Mouse (Mus musculus) kidney, postnatal 4 days (tissue): ENCODE results near the gene Slc44a2.
"Not testable (repeated sequence)": the region's sequence is repeated elsewhere in the genome, so short reads cannot be mapped to it uniquely, and the experiment has no call there.

Experiments
- DNase-seq, 2 experiments: peaks; one replicate each; pipeline ENCODE4 v3.0.0; 2021; ENCODE audit warnings: mixed read lengths in 2 of 2

Gene Slc44a2

DNA sequence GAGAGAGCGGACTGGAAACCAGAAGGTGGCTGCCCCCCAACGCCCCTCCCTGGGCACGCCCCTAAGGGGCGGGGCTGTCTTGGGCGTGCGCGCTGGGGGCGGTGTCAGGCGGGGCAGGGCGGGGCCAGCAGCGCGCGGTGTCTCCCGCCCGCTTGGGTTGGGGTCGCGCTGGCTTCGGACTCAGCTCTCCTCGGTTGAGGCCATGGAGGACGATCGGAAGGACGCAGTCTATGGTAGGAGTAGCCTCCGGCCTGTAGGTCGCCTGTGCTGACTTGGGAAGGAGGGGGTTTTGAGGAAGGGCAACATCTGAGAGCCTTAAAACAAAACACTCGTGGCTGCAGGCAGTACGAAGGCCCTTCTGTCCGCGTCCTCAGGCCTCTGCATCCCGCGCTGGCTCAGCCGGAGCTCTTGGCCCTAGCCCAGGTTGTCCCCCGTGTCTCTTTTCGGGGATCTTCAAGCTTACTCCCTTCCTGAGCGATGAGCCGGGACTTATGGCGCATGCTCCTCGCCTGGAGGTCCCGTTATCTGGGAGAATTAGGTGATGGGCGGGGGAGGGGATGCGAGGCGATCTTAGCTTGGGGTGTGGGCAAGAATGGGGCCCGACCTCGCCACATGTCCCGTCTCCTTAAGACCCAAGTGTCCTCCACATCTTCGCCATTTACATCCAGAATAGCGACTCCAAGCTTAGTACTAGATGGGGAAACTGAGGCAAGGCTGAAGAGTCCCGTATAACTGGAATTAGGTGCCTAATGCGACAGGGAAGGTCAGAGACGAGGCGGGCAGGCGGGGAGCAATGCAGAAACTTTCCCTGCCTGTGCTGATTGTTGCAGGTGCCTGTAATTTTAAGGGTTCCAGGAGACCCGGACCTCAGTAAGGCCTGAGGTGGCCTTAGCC, at the start of gene Slc44a2:
TSS of gene Slc44a2 (plus strand) at position 80 of the 894 bp plus-strand sequence.
- peak; percentile 89 to 93 for DNase-seq

DNA sequence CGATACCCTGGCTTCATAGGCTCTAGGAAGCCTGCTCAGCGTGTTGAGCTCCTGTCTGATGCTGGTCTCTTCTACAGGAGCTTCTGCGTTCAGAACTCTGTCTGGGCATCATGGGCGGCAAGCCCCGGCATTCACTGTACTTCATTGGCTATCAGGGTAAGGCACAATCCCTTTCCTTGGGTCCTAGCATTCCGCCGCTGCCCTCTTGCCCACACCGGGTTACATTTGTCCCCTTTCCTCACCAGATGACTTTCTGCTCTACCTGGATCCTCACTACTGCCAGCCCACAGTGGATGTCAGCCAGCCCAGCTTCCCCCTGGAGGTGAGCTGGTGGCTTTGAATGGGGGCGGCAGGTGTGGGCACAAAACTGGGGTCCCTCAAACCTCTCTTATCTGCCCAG, 48.1 kb upstream of the Slc44a2 start:
- DNase-seq: no peak

DNA sequence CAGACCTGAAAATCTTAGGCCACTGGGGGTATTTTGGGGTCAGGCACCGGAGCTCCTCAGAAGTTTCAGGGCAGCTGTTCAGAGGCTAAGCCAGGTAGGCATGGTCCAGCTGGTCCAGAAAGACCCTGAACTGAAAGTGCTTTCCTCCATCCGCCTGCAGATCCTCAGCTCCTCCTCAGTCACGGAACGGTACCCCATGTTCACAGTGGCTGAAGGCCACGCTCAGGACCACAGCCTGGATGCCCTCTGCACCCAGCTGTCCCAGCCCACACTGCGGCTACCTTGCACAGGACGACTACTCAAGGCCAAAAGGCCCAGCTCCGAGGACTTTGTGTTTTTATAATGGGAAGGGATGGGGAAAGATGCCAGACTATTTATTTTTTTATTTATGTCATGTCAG, 47.4 kb upstream of the Slc44a2 start:
- DNase-seq: no peak

GRCm38 (mm10) chr9:21273520-21274228, 46.8 kb upstream of the Slc44a2 start:
- DNase-seq: no peak

DNA sequence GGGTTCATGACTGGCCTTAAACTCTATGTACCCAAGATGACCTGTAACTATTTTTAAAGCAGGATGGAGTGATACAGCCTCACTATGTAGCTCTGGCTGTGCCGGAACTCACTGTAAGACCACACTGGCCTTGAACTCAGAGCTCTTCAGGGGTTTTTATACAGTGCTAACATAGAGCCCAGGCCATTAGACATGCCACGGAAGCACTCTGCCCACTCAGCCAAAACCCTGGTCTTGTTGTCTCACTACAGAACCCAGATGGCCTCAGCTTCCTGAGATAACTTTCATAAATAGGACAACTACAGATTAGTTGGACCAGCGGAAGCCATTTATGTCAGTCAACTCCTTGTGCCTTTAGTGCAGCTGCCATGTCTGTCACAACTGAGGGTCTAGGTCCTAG, 46.2 kb upstream of the Slc44a2 start:
- DNase-seq: no peak

- no peak for DNase-seq
These were observed 45.3 kb upstream of the Slc44a2 start for GRCm38 (mm10) chr9:21275013-21275710.

DNA sequence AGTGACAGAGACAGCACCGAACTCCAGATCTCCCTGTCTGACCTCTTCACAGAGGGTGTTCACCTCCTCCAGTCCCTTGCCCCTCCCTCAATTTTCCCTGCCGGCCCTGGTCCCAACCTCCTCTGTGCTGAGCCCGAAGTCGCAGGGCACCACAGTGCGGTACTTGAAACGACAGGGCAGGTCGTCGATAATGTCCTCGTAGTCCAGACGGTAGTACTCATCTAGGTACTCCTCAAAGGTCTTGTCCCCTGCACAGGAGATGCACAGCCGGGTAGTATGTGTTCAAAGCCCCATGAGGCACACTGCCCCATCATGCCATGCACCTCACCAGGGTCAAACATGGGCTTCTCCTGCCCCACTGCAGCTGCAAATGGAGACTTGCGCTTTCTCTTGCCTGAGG, 44.8 kb upstream of the Slc44a2 start:
- DNase-seq: no peak

DNA sequence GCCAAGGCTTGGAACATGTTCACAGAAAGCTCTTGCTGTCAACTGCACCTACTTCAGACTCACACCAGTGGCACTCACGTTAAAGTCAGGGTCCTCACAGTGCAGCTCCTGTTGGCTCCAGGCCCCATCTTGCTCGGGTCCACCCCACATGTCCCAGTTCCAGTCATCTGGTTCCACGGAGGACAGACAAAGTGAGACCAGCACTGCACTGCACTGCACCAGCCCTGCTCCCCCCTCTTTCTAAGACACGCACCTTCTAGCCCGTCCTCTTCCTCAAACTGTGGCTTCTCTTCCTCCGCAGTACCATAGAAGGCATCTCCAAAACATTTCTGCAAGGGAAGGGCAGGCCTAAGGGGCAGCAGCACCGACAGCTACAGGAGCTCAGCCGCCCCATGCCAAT, 44.2 kb upstream of the Slc44a2 start:
- DNase-seq: no peak

GRCm38 (mm10) chr9:21277776-21278175, 42.7 kb upstream of the Slc44a2 start:
- no peak for DNase-seq

- DNase-seq: no peak
These were observed 36.9 kb upstream of the Slc44a2 start for GRCm38 (mm10) chr9:21283591-21283990.

GRCm38 (mm10) chr9:21283994-21284393, 36.5 kb upstream of the Slc44a2 start:
- peak in 1 of 2 experiments; percentile 24 for DNase-seq

GRCm38 (mm10) chr9:21286753-21287152, 33.7 kb upstream of the Slc44a2 start:
- DNase-seq: no peak

GRCm38 (mm10) chr9:21287571-21288402, 32.7 kb upstream of the Slc44a2 start, which contains the start of gene Kri1:
TSS of gene Kri1 (minus strand) at chr9:21287969.
- DNase-seq: peak; percentile 98

GRCm38 (mm10) chr9:21288404-21289336, 31.8 kb upstream of the Slc44a2 start:
- peak in 1 of 2 experiments; percentile 42 for DNase-seq

DNA sequence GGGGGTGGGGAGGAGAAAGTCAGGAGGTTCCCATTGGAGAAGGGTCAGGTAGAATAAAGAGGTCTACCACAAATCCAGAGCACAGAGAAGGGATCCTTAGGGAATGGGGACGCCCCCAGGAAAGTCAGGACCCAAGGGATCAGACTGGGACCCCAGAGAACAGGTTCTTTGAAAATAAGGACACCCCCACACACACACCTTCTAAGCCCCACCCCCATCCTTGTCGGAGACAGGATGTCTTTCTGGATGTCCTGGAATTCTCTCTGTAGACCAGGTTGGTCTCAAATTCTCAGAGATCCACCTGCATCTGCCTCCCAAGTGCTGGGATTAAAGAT, 31.2 kb upstream of the Slc44a2 start:
- no peak for DNase-seq

DNA sequence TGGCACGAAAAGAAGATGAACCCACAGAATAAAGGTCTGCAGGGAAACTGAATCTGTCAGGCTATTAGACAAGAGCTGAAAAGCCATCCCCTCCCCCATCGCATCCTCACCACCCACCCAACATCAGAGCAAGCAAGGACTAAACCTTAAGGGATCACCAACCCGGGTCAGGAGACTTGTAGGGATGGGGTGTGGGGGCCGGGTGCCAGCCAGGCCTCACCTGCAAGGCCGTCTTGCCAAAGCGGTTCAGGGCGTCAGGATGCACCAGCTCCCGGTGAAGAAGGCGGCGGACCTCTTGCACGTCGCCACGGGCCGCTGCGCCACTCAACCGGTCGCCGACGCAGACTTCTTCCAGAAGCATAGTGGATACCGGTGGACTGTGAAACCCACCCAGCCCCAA, 29.9 kb upstream of the Slc44a2 start:
- no peak for DNase-seq

- peak; percentile 100 for DNase-seq
These were observed 29.3 kb upstream of the Slc44a2 start, which contains the start of gene Cdkn2d for GRCm38 (mm10) chr9:21291022-21291787. TSS of gene Cdkn2d (minus strand) at chr9:21291407.

GRCm38 (mm10) chr9:21291868-21292267, 28.6 kb upstream of the Slc44a2 start:
- not testable (repeated sequence) for DNase-seq

DNA sequence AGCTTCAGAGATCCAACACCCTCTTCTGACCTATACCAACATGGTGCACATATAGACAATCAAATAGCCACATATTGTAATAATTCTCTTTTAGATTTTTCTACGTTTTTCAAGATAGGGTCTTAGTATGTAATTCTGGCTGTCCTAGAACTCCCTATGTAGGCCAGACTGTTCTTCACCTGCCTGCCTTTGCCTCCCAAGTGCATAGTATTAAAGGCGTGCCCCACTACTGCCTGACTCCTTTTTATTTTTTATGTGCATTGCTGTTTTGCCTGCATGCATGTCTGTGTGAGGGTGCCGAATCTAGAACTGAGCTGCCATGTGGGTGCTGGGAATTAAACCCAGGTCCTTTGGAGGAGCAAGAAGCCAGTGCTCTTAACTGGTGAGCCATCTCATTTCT, 28.2 kb upstream of the Slc44a2 start:
- DNase-seq: no peak

GRCm38 (mm10) chr9:21299014-21299413, 21.5 kb upstream of the Slc44a2 start:
- DNase-seq: no peak
